Mouse (Mus musculus) neural tube, embryonic 14.5 days (tissue): Measurements from ENCODE around the gene Cep128. TPM values are rescaled to one million over a fixed set of nuclear protein-coding genes. Genes with fewer than 3 reads are reported as not detected.
A peak's percentile ranks its signal among the peaks of the same experiment; 100 is the strongest.

Experiments
- ATAC-seq: fragments of 200-750 bp; cut with Nextera tagmentation; 2 replicates; pipeline ENCODE4 v1.8.0; 2017; ENCODE audit warnings: low read depth, mild to moderate bottlenecking, moderate TSS enrichment, moderate library complexity
- H3K27ac ChIP-seq: fragments of 300-500 bp; sonication (generic); 2 replicates; pipeline ENCODE4 v1.5.1; 2014; ENCODE audit warnings: low read depth, mild to moderate bottlenecking, control low read depth, low read length, moderate library complexity, mixed read lengths
- H3K27me3 ChIP-seq: fragments of 300-500 bp; sonication (generic); 2 replicates; pipeline ENCODE4 v1.6.1; 2014; ENCODE audit warnings: low read length; ENCODE audit not compliant: control insufficient read depth, insufficient read depth
- H3K36me3 ChIP-seq: fragments of 300-500 bp; sonication (generic); 2 replicates; pipeline ENCODE4 v1.6.1; 2014; ENCODE audit warnings: low read length, mixed read lengths; ENCODE audit not compliant: control insufficient read depth, insufficient read depth
- H3K4me1 ChIP-seq: fragments of 300-500 bp; sonication (generic); 2 replicates; pipeline ENCODE4 v1.6.1; 2014; ENCODE audit warnings: low read length; ENCODE audit not compliant: control insufficient read depth, insufficient read depth
- H3K4me2 ChIP-seq: fragments of 300-500 bp; sonication (generic); 2 replicates; pipeline ENCODE4 v1.6.1; 2014; ENCODE audit warnings: mild to moderate bottlenecking, low read depth, low read length, control low read depth
- H3K4me3 ChIP-seq: fragments of 300-500 bp; sonication (generic); 2 replicates; pipeline ENCODE4 v1.5.1; 2014; ENCODE audit warnings: low read depth, low read length, control low read depth, mixed read lengths
- H3K9ac ChIP-seq: fragments of 300-500 bp; sonication (generic); replicated peaks from 2 replicates; pipeline ENCODE4 v1.6.1; 2014; ENCODE audit warnings: low read depth, mild to moderate bottlenecking, control low read depth, low read length, mixed read lengths
- H3K9me3 ChIP-seq: fragments of 300-500 bp; sonication (generic); 2 replicates; pipeline ENCODE4 v1.6.1; 2016; ENCODE audit warnings: low read length; ENCODE audit not compliant: control insufficient read depth
- WGBS: fragments of 180-500 bp; shearing (Covaris S2); extraction: QIAGEN DNeasy Blood & Tissue Kit; methylation state at CpG from one replicate; pipeline ENCODE4 v1.1.7; 2014; 5-methylcytosine and 5-hydroxymethylcytosine counted together
- polyA plus RNA-seq: library from polyadenylated mRNA; unstranded; fragments of >200 nt; fragmentation: Nextera tagmentation; extraction: Ambion mirVana; gene quantifications from 2 replicates; pipeline ENCODE4 v1.2.1, GENCODE M21; 2014

Cep128 gene
- polyA plus RNA-seq, 1 experiment from 2014 or later, result 3.6 TPM

DNA sequence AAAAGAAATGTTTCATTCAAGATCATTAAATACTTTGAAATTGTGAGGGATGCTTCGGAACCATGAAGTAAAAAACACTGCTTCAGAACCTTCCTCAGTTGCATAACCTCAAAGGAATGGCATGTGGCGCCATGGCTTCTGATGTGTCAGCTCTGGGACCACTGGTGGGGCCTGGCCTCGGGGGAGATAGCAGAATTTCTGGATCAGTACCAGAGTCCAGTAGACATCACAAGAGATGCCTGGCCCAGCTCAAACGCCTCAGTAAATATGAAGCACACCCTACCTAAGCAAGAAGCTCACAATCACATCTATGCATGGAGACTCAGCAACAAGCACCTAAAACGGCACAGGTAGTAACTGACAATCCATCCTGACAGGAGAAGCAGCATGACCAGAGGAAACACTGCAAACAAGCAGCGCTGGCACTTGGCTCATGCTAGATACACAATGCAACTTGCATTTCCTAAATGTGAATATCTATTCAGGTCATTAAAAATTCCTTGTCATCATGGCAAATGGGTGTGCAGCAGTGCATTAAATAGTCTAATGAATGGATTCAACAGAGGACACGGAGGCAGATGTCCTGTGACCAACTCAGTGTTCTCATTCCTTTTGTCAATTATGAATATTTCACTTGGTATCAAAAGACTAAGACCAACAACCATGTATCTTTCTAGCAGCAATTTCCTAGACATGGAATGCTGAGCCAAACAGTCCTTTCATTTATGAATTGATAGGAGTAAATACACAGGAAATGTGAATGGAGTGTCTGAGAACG lies 249.3 kb downstream of the Cep128 start:
- H3K4me2 ChIP-seq, result no peak overlapping the region
- no peak overlapping the region for H3K9ac ChIP-seq
- no peaks in the 10 kb centered on the region for H3K36me3 ChIP-seq
- WGBS, result 77% methylated on average over 8 of the region's 8 CpGs
- H3K4me1 ChIP-seq, result no peaks in the 10 kb centered on the region
- ATAC-seq, result no peak
- H3K9me3 ChIP-seq, result no peaks in the 10 kb centered on the region
- H3K27me3 ChIP-seq, result no peaks in the 10 kb centered on the region
- H3K27ac ChIP-seq, result no peak overlapping the region
- no peak overlapping the region for H3K4me3 ChIP-seq

DNA sequence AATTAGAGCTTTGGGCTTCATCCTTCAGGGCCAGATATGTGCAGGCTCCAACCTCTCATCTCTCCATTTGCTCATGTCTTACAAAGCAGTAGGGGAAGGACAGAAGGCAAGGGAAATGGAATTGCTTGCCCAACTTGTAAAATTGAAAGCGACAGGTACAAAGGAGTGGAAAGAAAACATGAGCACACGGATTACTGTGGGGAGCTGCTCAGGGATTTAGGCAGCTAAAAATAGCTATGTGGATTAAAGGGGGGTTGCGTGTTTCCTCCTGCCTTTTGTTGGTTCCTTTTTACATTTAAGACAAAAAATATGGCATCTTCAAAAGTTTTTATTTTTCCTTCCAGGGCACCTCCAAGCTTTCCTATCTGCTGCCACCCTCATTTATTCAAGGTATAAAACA lies 269.2 kb downstream of the Cep128 start:
- 89% methylated on average over 3 of the region's 3 CpGs for WGBS

DNA sequence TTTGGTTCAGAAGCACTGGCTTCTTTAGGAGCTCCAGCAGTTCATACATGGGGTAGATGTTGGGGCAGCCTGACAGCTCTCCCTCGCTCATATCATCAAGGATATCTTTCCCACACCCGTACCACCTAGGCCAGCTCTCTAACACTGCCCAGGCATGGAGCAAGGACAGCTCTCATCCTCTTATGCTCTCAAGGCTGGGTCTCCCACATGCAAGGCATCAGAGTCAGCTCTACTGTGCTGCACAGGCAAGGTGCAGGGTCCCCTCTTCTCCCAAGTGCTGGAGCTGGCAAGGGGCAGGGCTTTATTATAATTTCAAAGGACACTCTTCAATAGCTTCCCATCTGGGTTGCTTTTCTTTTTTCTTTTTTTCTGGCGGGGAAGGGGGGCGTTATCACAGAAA lies 280.9 kb downstream of the Cep128 start:
- Histone ChIP-seq H3K4me2 (no peak overlapping the region), H3K9ac (no peak overlapping the region), H3K4me1 (peaks cover under 1% of the 10 kb centered on the region; the same call in 1 of the 2 replicates), H3K9me3 (no peaks in the 10 kb centered on the region), H3K27ac (no peak overlapping the region), H3K27me3 (no peaks in the 10 kb centered on the region), H3K36me3 (no peaks in the 10 kb centered on the region), H3K4me3 (no peak overlapping the region)
- 43% methylated on average over 4 of the region's 4 CpGs for WGBS
- ATAC-seq, result no peak

More for the DNA sequence above, 269.2 kb downstream of the Cep128 start:
- H3K27ac ChIP-seq, result no peak overlapping the region
- H3K9ac ChIP-seq, result no peak overlapping the region
- no peaks in the 10 kb centered on the region for H3K27me3 ChIP-seq
- H3K4me2 ChIP-seq, result no peak overlapping the region
- no peaks in the 10 kb centered on the region for H3K4me1 ChIP-seq
- H3K4me3 ChIP-seq, result no peak overlapping the region
- no peak for ATAC-seq
- no peaks in the 10 kb centered on the region for H3K9me3 ChIP-seq
- no peaks in the 10 kb centered on the region for H3K36me3 ChIP-seq

DNA sequence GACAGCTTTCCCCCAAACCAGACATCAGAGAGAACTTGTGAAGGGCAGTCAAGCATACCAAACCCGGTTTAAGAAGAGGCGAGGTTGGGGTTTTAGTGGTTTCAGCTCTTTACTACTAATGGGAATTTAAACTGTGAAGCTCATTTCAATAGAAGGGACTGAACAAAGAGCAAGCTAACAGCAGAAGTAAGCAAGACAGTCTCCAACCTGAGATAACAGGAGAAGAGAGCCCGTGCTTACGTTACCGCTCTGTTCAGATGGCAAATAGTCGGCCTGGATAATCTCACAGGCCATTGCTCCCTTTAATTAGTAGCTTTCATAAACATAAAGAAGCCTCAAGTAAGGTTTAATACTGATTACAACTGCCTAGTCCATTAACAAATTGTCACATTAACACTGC lies 286.3 kb downstream of the Cep128 start:
- Histone ChIP-seq H3K36me3 (no peaks in the 10 kb centered on the region), H3K9ac (no peak overlapping the region), H3K27ac (no peak overlapping the region), H3K4me2 (no peak overlapping the region), H3K9me3 (no peaks in the 10 kb centered on the region), H3K4me3 (no peak overlapping the region), H3K27me3 (no peaks in the 10 kb centered on the region), H3K4me1 (peaks cover 6% of the 10 kb centered on the region; the same call in 1 of the 2 replicates)
- 0 out of 2 replicates have a peak, but pooled peaks have one; percentile 31 for ATAC-seq
- WGBS, result 26% methylated on average over 6 of the region's 6 CpGs

DNA sequence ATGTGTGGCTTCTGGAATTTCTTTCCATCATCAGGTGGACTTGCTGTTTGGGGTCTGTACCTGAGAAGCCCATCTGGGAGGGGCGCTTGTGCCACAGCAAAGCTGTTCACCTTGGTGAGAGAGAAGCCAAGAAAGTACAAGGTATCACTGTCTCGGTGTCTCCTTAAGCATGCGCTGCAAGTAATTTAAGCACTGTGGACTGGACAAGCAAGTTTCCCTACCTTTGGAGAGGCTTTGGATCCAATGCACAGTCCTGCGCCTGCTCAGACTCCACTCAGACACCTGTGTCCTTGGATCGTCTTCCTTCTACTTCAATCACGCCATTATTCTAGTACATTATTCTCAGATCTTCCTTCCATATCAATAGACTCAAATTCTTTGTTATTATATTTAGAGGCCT lies 288.0 kb downstream of the Cep128 start:
- Histone ChIP-seq H3K4me1 (peaks cover 6% of the 10 kb centered on the region; the same call in 1 of the 2 replicates), H3K36me3 (no peaks in the 10 kb centered on the region), H3K9me3 (no peaks in the 10 kb centered on the region), H3K27ac (no peak overlapping the region), H3K27me3 (no peaks in the 10 kb centered on the region), H3K4me2 (no peak overlapping the region), H3K9ac (no peak overlapping the region), H3K4me3 (no peak overlapping the region)
- 96% methylated on average over 6 of the region's 6 CpGs for WGBS
- no peak for ATAC-seq

DNA sequence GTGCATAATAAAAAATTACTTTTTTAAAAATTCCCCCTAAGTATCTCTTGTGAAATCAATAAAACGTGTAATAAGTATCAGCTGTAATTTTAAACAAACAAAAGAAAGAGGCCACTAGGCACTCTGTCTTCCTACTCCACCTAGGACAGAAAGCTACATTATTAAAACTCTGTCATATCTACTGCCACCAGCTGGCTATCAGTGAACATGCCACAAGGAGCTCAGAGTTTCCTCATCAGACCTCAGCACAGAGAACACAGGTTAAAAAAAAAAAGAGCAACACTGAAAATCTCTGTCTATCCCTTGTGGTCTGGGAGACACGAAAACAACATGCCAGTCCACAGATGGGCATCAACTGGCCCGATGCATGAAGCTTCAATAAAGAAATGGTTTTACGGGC lies 295.9 kb downstream of the Cep128 start:
- H3K27me3 ChIP-seq, result no peaks in the 10 kb centered on the region
- no peak overlapping the region for H3K4me3 ChIP-seq
- H3K9ac ChIP-seq, result no peak overlapping the region
- H3K27ac ChIP-seq, result no peak overlapping the region
- H3K36me3 ChIP-seq, result no peaks in the 10 kb centered on the region
- H3K9me3 ChIP-seq, result no peaks in the 10 kb centered on the region
- H3K4me2 ChIP-seq, result no peak overlapping the region
- ATAC-seq, result no peak
- H3K4me1 ChIP-seq, result no peaks in the 10 kb centered on the region
- WGBS, result 91% methylated on average over 4 of the region's 4 CpGs

DNA sequence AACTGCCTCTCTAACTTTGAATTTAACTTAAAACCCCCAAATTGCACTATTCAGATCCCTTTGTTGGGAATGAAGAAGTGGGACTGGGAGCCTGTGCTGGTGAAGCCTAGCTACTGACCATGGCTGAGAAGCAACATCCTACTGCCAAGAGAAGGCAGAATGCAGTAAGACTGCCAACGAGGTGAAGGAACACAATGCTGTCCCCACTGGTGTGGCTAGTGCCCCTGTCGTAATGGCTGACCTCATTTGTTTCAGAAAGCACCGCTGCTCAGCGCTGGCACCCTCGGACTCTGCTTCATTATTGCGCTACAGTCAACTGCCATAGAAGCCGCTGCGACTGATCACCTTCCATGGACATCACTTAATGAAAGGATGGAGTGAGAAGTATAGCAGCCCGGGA lies 298.2 kb downstream of the Cep128 start:
- WGBS, result 86% methylated on average over 9 of the region's 9 CpGs
- Histone ChIP-seq H3K27ac (no peak overlapping the region), H3K4me2 (no peak overlapping the region), H3K4me1 (no peaks in the 10 kb centered on the region), H3K9me3 (no peaks in the 10 kb centered on the region), H3K36me3 (no peaks in the 10 kb centered on the region), H3K4me3 (no peak overlapping the region), H3K9ac (no peak overlapping the region), H3K27me3 (no peaks in the 10 kb centered on the region)
- ATAC-seq, result no peak

DNA sequence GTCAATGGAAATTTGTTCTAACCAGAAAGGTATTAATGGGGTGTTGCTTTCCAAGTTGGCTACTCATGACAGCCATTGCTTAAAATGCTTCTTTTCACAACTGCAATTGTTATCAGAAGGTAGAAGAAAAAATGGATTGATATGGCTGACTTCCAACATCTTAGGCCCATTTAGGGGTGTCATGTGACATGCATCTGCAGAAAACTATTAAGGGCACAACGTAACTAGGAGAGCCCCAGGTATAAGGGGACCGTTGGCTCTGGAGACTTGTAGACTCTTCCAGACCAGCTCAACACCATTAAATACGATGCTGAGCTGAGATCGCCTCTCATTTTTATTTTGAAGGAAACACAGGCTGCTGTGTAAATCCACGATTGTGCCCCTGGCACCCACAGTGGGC lies 308.6 kb downstream of the Cep128 start:
- no peaks in the 10 kb centered on the region for H3K9me3 ChIP-seq
- no peaks in the 10 kb centered on the region for H3K36me3 ChIP-seq
- WGBS, result 92% methylated on average over 5 of the region's 5 CpGs
- no peak overlapping the region for H3K4me3 ChIP-seq
- ATAC-seq, result no peak
- H3K4me2 ChIP-seq, result no peak overlapping the region
- H3K27ac ChIP-seq, result no peak overlapping the region
- H3K27me3 ChIP-seq, result no peaks in the 10 kb centered on the region
- no peak overlapping the region for H3K9ac ChIP-seq
- H3K4me1 ChIP-seq, result no peaks in the 10 kb centered on the region

DNA sequence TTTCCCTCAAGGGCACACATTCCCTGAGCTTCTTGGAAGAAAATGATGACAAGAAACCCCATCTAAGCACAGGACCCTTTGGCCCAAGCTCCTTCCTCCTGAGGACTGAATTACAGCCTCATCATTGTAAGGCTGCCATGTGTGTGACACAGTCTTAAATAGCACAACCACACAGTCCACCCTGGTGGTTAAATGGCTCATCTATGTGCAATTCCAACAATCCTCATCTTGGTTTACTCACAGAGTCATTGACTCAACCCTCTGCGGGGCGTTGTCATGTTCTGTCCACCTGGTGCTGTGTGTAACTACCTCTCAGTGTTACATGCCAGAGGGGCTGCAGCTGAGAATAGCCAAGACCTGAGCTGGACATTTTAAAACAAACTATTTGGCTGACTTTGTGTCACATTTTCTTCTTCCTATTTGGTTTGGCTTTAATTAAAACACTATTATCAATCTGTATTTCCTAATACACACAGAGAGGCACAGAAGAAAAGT lies 313.6 kb downstream of the Cep128 start:
- Histone ChIP-seq H3K4me2 (no peak overlapping the region), H3K27ac (no peak overlapping the region), H3K4me3 (no peak overlapping the region), H3K9me3 (no peaks in the 10 kb centered on the region), H3K4me1 (no peaks in the 10 kb centered on the region), H3K9ac (no peak overlapping the region), H3K36me3 (no peaks in the 10 kb centered on the region), H3K27me3 (no peaks in the 10 kb centered on the region)
- no peak for ATAC-seq
- 94% methylated on average over 2 of the region's 2 CpGs for WGBS
